Mouse (Mus musculus) hindbrain, embryonic 12.5 days (tissue): ENCODE results near the gene Fpr3. TPM values are rescaled to one million over a fixed set of nuclear protein-coding genes. Genes with fewer than 3 reads are reported as not detected.
"Not testable (repeated sequence)": the region's sequence is repeated elsewhere in the genome, so short reads cannot be mapped to it uniquely, and the experiment has no call there.

ENCODE experiments used
- ATAC-seq: fragments of 200-750 bp; cut with Nextera tagmentation; 2 replicates; pipeline ENCODE4 v1.8.0; 2017; ENCODE audit warnings: moderate TSS enrichment; ENCODE audit not compliant: low FRiP score
- H3K27ac ChIP-seq: fragments of 300-500 bp; sonication (generic); 2 replicates; pipeline ENCODE4 v1.5.1; 2016; ENCODE audit warnings: mild to moderate bottlenecking
- H3K27me3 ChIP-seq: fragments of 300-500 bp; sonication (generic); 2 replicates; pipeline ENCODE4 v1.6.1; 2016; ENCODE audit warnings: mild to moderate bottlenecking
- H3K36me3 ChIP-seq: fragments of 300-500 bp; sonication (generic); 2 replicates; pipeline ENCODE4 v1.6.1; 2016; ENCODE audit warnings: mild to moderate bottlenecking
- H3K4me1 ChIP-seq: fragments of 300-500 bp; sonication (generic); 2 replicates; pipeline ENCODE4 v1.6.1; 2016
- H3K4me2 ChIP-seq: fragments of 300-500 bp; sonication (generic); replicated peaks from 2 replicates; pipeline ENCODE4 v1.6.1; 2016; ENCODE audit warnings: mild to moderate bottlenecking
- H3K4me3 ChIP-seq: fragments of 300-500 bp; sonication (generic); 2 replicates; pipeline ENCODE4 v1.5.1; 2016; ENCODE audit warnings: mild to moderate bottlenecking
- H3K9ac ChIP-seq: fragments of 300-500 bp; sonication (generic); 2 replicates; pipeline ENCODE4 v1.6.1; 2016; ENCODE audit warnings: mild to moderate bottlenecking, moderate library complexity
- H3K9me3 ChIP-seq: fragments of 300-500 bp; sonication (generic); replicated peaks from 2 replicates; pipeline ENCODE4 v1.6.1; 2016; ENCODE audit warnings: mild to moderate bottlenecking
- WGBS: fragments of 180-500 bp; shearing (Covaris S2); methylation state at CpG from one replicate; pipeline ENCODE4 v1.1.7; 2016; 5-methylcytosine and 5-hydroxymethylcytosine counted together
- polyA plus RNA-seq: library from polyadenylated mRNA; unstranded; fragments of >200 nt; fragmentation: Nextera tagmentation; extraction: Ambion mirVana; gene quantifications from 2 replicates; pipeline ENCODE4 v1.2.1, GENCODE M21; 2016

Fpr3 gene
- polyA plus RNA-seq, 1 experiment from 2014 or later: not detected

- 6% methylated on average over 4 of the region's 4 CpGs for WGBS
- no peak overlapping the region for H3K9ac ChIP-seq
- ATAC-seq: no peak
Measured at GRCm38 (mm10) chr17:17896039-17896438, 8.4 kb downstream of the Fpr3 start.

GRCm38 (mm10) chr17:17899268-17899667 lies 11.6 kb downstream of the Fpr3 start:
- Histone ChIP-seq H3K4me1 (no peaks in the 10 kb centered on the region), H3K4me3 (no peak overlapping the region), H3K27ac (no peak overlapping the region), H3K27me3 (no peaks in the 10 kb centered on the region), H3K9ac (no peak overlapping the region), H3K9me3 (no peaks in the 10 kb centered on the region), H3K4me2 (no peak overlapping the region), H3K36me3 (no peaks in the 10 kb centered on the region)
- 79% methylated on average over 2 of the region's 2 CpGs for WGBS
- no peak for ATAC-seq

More at GRCm38 (mm10) chr17:17896039-17896438, 8.4 kb downstream of the Fpr3 start:
- no peaks in the 10 kb centered on the region for H3K4me1 ChIP-seq
- no peak overlapping the region for H3K4me2 ChIP-seq
- H3K9me3 ChIP-seq: no peaks in the 10 kb centered on the region
- H3K36me3 ChIP-seq: no peaks in the 10 kb centered on the region
- H3K27me3 ChIP-seq: no peaks in the 10 kb centered on the region
- no peak overlapping the region for H3K4me3 ChIP-seq
- no peak overlapping the region for H3K27ac ChIP-seq

DNA sequence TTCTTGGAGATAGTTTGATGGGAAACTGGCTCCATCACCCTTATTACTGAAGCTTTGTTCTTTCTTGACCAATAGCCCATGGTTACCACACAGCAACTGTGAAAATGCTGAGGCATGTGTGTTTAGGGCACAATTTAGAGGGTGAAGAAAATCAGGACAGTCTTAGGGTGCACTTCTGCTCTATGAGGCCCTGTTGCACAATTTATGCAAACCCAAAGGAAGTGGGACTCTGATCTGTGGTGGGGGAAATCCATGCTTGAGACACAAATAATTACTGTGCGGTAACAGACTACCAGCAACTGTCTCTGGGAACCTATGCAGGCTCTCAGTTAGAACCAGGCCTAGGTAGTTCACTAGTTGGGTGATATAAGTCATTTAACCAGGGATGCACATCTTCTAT lies 13.1 kb downstream of the Fpr3 start:
- Histone ChIP-seq H3K27ac (no peak overlapping the region), H3K4me3 (no peak overlapping the region), H3K4me1 (no peaks in the 10 kb centered on the region), H3K27me3 (no peaks in the 10 kb centered on the region), H3K9me3 (no peaks in the 10 kb centered on the region), H3K4me2 (no peak overlapping the region), H3K9ac (no peak overlapping the region), H3K36me3 (no peaks in the 10 kb centered on the region)
- 85% methylated on average over 1 of the region's 1 CpGs for whole genome bisulfite sequencing
- ATAC-seq: no peak

GRCm38 (mm10) chr17:17909636-17910421 lies 22.2 kb downstream of the Fpr3 start:
- ATAC-seq: peak; percentile 100
- 17% methylated on average over 51 of the region's 51 CpGs for WGBS

DNA sequence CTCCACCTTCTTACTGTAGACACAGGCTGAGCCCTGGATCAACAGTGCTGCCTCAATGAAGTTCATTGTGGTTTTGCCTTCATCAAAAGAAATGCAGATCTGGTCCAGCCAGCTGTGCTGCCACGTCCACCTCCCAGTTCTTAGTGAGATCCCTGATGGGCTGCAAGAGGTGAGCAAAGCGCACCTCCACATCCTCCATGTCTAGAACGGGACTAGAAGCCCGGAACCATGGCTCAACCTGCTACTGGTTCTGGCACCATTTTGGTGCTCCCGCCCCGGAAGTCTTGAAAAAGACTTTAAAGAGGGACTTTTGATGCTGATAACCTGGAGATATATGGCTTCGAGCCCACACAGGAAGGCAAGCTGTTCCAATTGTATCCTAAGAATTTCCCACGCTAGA lies 25.0 kb downstream of the Fpr3 start:
- H3K9me3 ChIP-seq, H3K9ac ChIP-seq, H3K27ac ChIP-seq, H3K4me3 ChIP-seq, H3K27me3 ChIP-seq, ATAC-seq, H3K4me2 ChIP-seq, H3K36me3 ChIP-seq, H3K4me1 ChIP-seq: not testable (repeated sequence)
- WGBS: 89% methylated on average over 8 of the region's 8 CpGs

More at GRCm38 (mm10) chr17:17909636-17910421, 22.2 kb downstream of the Fpr3 start:
- no peaks in the 10 kb centered on the region for H3K36me3 ChIP-seq
- H3K4me3 ChIP-seq: peak overlapping the region; percentile 44
- peaks cover 8% of the 10 kb centered on the region; the same call in 1 of the 2 replicates for H3K9me3 ChIP-seq
- peak overlapping the region; percentile 61 for H3K9ac ChIP-seq
- peak overlapping the region; percentile 56 for H3K4me2 ChIP-seq
- H3K27ac ChIP-seq: peak overlapping the region; percentile 45
- H3K27me3 ChIP-seq: no peaks in the 10 kb centered on the region
- no peaks in the 10 kb centered on the region for H3K4me1 ChIP-seq

DNA sequence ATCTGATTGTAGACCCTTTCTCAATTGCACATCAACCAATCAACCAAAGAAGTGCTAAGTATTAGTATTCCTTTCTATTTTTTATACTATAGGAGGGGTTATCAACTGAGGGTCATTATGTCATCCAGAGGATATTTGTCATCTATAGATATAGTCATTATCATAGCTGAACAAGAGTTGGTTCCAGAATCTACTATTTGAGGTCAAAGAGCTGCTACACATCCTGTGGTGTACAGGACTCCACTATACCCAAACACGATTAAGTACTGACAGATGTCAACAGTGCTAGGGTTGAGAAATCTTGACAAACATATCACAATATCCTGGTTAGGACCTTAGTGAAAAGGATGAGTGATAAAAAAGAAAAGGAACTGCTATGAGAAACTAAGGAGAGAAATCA lies 29.7 kb downstream of the Fpr3 start:
- WGBS: 87% methylated on average over 1 of the region's 1 CpGs
- Histone ChIP-seq H3K36me3 (no peaks in the 10 kb centered on the region), H3K4me1 (no peaks in the 10 kb centered on the region), H3K4me2 (no peak overlapping the region), H3K4me3 (no peak overlapping the region), H3K27me3 (no peaks in the 10 kb centered on the region), H3K9me3 (no peaks in the 10 kb centered on the region), H3K9ac (no peak overlapping the region), H3K27ac (no peak overlapping the region)
- ATAC-seq: no peak

DNA sequence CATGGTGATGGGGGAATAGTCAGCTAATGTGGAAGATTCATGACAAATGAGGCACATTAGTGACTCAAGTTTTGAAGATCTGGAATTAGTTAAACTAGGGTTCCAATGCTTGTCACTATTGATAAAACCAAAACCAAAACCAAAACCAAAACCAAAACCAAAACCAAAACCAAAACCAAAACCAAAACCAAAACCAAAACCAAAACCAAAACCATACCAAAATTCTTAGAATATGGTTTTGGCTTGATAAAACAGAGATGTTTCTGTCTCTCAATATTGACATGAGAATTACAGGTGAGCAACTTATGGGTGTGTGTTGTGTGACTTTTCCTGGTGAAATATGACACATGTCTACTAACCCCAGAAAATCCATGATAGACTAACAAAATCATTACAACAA lies 30.1 kb downstream of the Fpr3 start:
- no peaks in the 10 kb centered on the region for H3K4me1 ChIP-seq
- no peak overlapping the region for H3K4me3 ChIP-seq
- H3K4me2 ChIP-seq: no peak overlapping the region
- no peak for ATAC-seq
- no peaks in the 10 kb centered on the region for H3K9me3 ChIP-seq
- H3K36me3 ChIP-seq: no peaks in the 10 kb centered on the region
- H3K9ac ChIP-seq: no peak overlapping the region
- no peaks in the 10 kb centered on the region for H3K27me3 ChIP-seq
- no peak overlapping the region for H3K27ac ChIP-seq

- no peaks in the 10 kb centered on the region for H3K4me1 ChIP-seq
- no peak overlapping the region for H3K9ac ChIP-seq
- no peak for ATAC-seq
- H3K36me3 ChIP-seq: no peaks in the 10 kb centered on the region
- H3K27me3 ChIP-seq: no peaks in the 10 kb centered on the region
- 11% methylated on average over 1 of the region's 1 CpGs for WGBS
- H3K9me3 ChIP-seq: 0 out of 2 replicates have a peak, but pooled peaks cover 6% of the 10 kb centered on the region
- no peak overlapping the region for H3K27ac ChIP-seq
- no peak overlapping the region for H3K4me3 ChIP-seq
- no peak overlapping the region for H3K4me2 ChIP-seq
Measured at GRCm38 (mm10) chr17:17973443-17973842, 85.8 kb downstream of the Fpr3 start.

DNA sequence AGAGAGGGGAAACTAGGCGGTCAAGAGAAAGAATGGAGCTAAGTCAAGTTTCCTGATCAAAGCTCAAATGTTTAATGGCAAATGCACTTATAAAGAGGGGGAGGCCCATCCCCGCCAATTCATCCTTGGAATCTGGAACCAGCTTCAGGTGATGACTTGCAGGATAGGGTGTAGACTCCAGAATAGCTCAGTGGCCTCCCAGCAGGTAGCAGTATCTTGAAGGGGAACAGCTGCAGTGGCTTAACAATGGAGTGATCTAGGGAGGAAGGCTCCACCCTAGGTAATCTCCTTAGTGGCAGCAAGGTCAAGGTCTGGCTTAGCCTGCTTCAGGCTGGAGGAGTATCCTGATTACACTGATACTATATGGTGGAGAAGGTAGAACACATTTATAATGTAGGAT lies 93.6 kb downstream of the Fpr3 start:
- not testable (repeated sequence) for ATAC-seq, H3K4me2 ChIP-seq, H3K27me3 ChIP-seq, H3K9ac ChIP-seq, H3K27ac ChIP-seq, H3K36me3 ChIP-seq, H3K4me3 ChIP-seq, H3K4me1 ChIP-seq
- 78% methylated on average over 2 of the region's 2 CpGs for WGBS
- peaks cover 15% of the 10 kb centered on the region for H3K9me3 ChIP-seq

DNA sequence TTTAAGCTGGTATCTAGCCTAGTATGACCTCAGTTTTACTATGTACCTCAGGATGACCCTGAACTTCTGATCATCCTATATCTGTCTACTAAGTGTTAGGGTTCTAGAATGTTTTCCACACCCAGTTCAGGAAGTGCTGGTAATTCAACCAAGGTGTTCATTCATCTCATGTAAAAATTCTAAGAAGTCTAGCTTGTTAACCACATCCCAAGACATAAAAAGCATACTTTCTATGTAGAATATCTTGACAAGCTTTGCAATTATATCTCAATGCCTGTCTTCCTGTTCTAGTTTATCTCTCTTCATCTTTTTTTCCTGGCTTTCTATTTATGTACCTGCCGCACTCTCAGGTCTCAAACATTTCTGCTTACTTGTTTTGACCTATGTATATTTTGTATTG lies 117.1 kb downstream of the Fpr3 start:
- Histone ChIP-seq H3K4me1 (no peaks in the 10 kb centered on the region), H3K36me3 (no peaks in the 10 kb centered on the region), H3K27ac (no peak overlapping the region), H3K4me2 (no peak overlapping the region), H3K9me3 (no peaks in the 10 kb centered on the region), H3K4me3 (no peak overlapping the region), H3K9ac (no peak overlapping the region), H3K27me3 (no peaks in the 10 kb centered on the region)
- 93% methylated on average over 1 of the region's 1 CpGs for WGBS
- ATAC-seq: no peak

Other genes with a start within 250 kb of the Fpr3 start
- not detected in 2 replicates for gene Vmn2r90, start 184.1 kb upstream of the Fpr3 start, polyA plus RNA-seq
- 50.5 and 56.4 TPM in 2 replicates for gene Spaca6, start 60.7 kb upstream of the Fpr3 start, polyA plus RNA-seq
- 1.3 and 1.4 TPM in 2 replicates for gene Has1, start 32.6 kb upstream of the Fpr3 start, polyA plus RNA-seq
- 0.23 TPM in 1 of 2 replicates, not detected in the other for gene Fpr1, start 3.9 kb upstream of the Fpr3 start, polyA plus RNA-seq
- not detected in 2 replicates for gene Fpr2, start within 50 bp of the Fpr3 start, polyA plus RNA-seq
- not detected in 2 replicates for gene Fpr-rs4, start 133.9 kb downstream of the Fpr3 start, polyA plus RNA-seq
- gene Vmn2r124, start 161.6 kb downstream of the Fpr3 start, polyA plus RNA-seq: not detected in 2 replicates
- gene Vmn2r91, start 197.2 kb downstream of the Fpr3 start, polyA plus RNA-seq: not detected in 2 replicates